Mouse (Mus musculus): ENCODE data around the gene Grrp1. TPM values are rescaled to one million over a fixed set of nuclear protein-coding genes. Genes with fewer than 3 reads are reported as not detected.

Grrp1 gene
- polyA plus RNA-seq, 1 experiment = not detected

GRCm38 (mm10) chr4:134293061-134293691 lies 39.3 kb upstream of the Grrp1 start:
- 76% methylated on average over 18 of the region's 18 CpGs for WGBS

GRCm38 (mm10) chr4:134292067-134292466 lies 38.2 kb upstream of the Grrp1 start:
- TF ChIP-seq POLR2A (IDR thresholded peaks at IDR 0.05; ENCODE audit: insufficient read depth, low read depth, low read length) = no peak
- peak; percentile 76 for TF ChIP-seq CTCF (IDR thresholded peaks at IDR 0.05; ENCODE audit: insufficient read depth, low read depth, low read length)
- no peaks in the 10 kb centered on the region for H3K4me1 ChIP-seq (ENCODE audit: control insufficient read depth, insufficient read depth, low read length)
- WGBS = 18% methylated on average over 7 of the region's 7 CpGs
- no peak overlapping the region for H3K4me3 ChIP-seq (ENCODE audit: insufficient read depth, low read depth, low read length)
- no peak overlapping the region for H3K27ac ChIP-seq (ENCODE audit: insufficient read depth, low read depth, low read length)

More at GRCm38 (mm10) chr4:134293061-134293691, 39.3 kb upstream of the Grrp1 start:
- no peak overlapping the region for H3K4me3 ChIP-seq (ENCODE audit: insufficient read depth, low read depth, low read length)
- TF ChIP-seq CTCF (IDR thresholded peaks at IDR 0.05; ENCODE audit: insufficient read depth, low read depth, low read length) (no peak), POLR2A (IDR thresholded peaks at IDR 0.05; ENCODE audit: insufficient read depth, low read depth, low read length) (no peak)
- no peak overlapping the region for H3K27ac ChIP-seq (ENCODE audit: insufficient read depth, low read depth, low read length)
- H3K4me1 ChIP-seq (ENCODE audit: control insufficient read depth, insufficient read depth, low read length) = no peaks in the 10 kb centered on the region

- Histone ChIP-seq H3K4me3 (ENCODE audit: insufficient read depth, low read depth, low read length) (no peak overlapping the region), H3K27ac (ENCODE audit: insufficient read depth, low read depth, low read length) (no peak overlapping the region)
- 49% methylated on average over 11 of the region's 11 CpGs for WGBS
Observed at GRCm38 (mm10) chr4:134288397-134289256, 34.7 kb upstream of the Grrp1 start.

GRCm38 (mm10) chr4:134287575-134288025 lies 33.7 kb upstream of the Grrp1 start, which contains the start of gene Pdik1l:
Pdik1l (minus strand) TSS chr4:134287895.
- Histone ChIP-seq H3K4me3 (ENCODE audit: insufficient read depth, low read depth, low read length) (peak within 1 kb of the TSS; percentile 98), H3K27ac (ENCODE audit: insufficient read depth, low read depth, low read length) (peak within 1 kb of the TSS; percentile 76), H3K4me1 (ENCODE audit: control insufficient read depth, insufficient read depth, low read length) (0 out of 2 replicates have a peak, but pooled peaks cover 6% of the 10 kb centered on the region)
- TF ChIP-seq POLR2A (IDR thresholded peaks at IDR 0.05; ENCODE audit: insufficient read depth, low read depth, low read length) (no peak), CTCF (IDR thresholded peaks at IDR 0.05; ENCODE audit: insufficient read depth, low read depth, low read length) (no peak)
- under 1% methylated on average over 43 of the region's 43 CpGs for WGBS

More at GRCm38 (mm10) chr4:134288397-134289256, 34.7 kb upstream of the Grrp1 start:
- H3K4me1 ChIP-seq (ENCODE audit: control insufficient read depth, insufficient read depth, low read length) = 0 out of 2 replicates have a peak, but pooled peaks cover 6% of the 10 kb centered on the region
- TF ChIP-seq CTCF (IDR thresholded peaks at IDR 0.05; ENCODE audit: insufficient read depth, low read depth, low read length) = no peak
- no peak for TF ChIP-seq POLR2A (IDR thresholded peaks at IDR 0.05; ENCODE audit: insufficient read depth, low read depth, low read length)

- peak overlapping the region; percentile 76 for H3K27ac ChIP-seq (ENCODE audit: insufficient read depth, low read depth, low read length)
- peak overlapping the region; percentile 98 for H3K4me3 ChIP-seq (ENCODE audit: insufficient read depth, low read depth, low read length)
- TF ChIP-seq CTCF (IDR thresholded peaks at IDR 0.05; ENCODE audit: insufficient read depth, low read depth, low read length) (no peak), POLR2A (IDR thresholded peaks at IDR 0.05; ENCODE audit: insufficient read depth, low read depth, low read length) (peak; percentile 93)
- under 1% methylated on average over 57 of the region's 59 CpGs for WGBS
- 0 out of 2 replicates have a peak, but pooled peaks cover 6% of the 10 kb centered on the region for H3K4me1 ChIP-seq (ENCODE audit: control insufficient read depth, insufficient read depth, low read length)
Observed at GRCm38 (mm10) chr4:134287168-134287564, 33.3 kb upstream of the Grrp1 start.

- no peak for TF ChIP-seq CTCF (IDR thresholded peaks at IDR 0.05; ENCODE audit: insufficient read depth, low read depth, low read length)
- no peak for TF ChIP-seq POLR2A (IDR thresholded peaks at IDR 0.05; ENCODE audit: insufficient read depth, low read depth, low read length)
- Histone ChIP-seq H3K4me3 (ENCODE audit: insufficient read depth, low read depth, low read length) (peak overlapping the region; percentile 98), H3K27ac (ENCODE audit: insufficient read depth, low read depth, low read length) (peak overlapping the region; percentile 42; the same call in 1 of the 2 replicates), H3K4me1 (ENCODE audit: control insufficient read depth, insufficient read depth, low read length) (0 out of 2 replicates have a peak, but pooled peaks cover 6% of the 10 kb centered on the region)
- 1% methylated on average over 59 of the region's 59 CpGs for WGBS
Observed at GRCm38 (mm10) chr4:134286226-134287167, 32.6 kb upstream of the Grrp1 start.

GRCm38 (mm10) chr4:134284942-134285341 lies 31.0 kb upstream of the Grrp1 start:
- TF ChIP-seq CTCF (IDR thresholded peaks at IDR 0.05; ENCODE audit: insufficient read depth, low read depth, low read length) (no peak), POLR2A (IDR thresholded peaks at IDR 0.05; ENCODE audit: insufficient read depth, low read depth, low read length) (no peak)
- WGBS = 99% methylated on average over 2 of the region's 2 CpGs
- Histone ChIP-seq H3K4me3 (ENCODE audit: insufficient read depth, low read depth, low read length) (no peak overlapping the region), H3K27ac (ENCODE audit: insufficient read depth, low read depth, low read length) (no peak overlapping the region), H3K4me1 (ENCODE audit: control insufficient read depth, insufficient read depth, low read length) (0 out of 2 replicates have a peak, but pooled peaks cover 6% of the 10 kb centered on the region)
